Mouse (Mus musculus) hindbrain, embryonic 15.5 days (tissue): ENCODE measurements around the gene Anapc15. TPM values are rescaled to one million over a fixed set of nuclear protein-coding genes. Genes with fewer than 3 reads are reported as not detected.

ENCODE experiments used
- ATAC-seq: fragments of 200-750 bp; cut with Nextera tagmentation; 2 replicates; pipeline ENCODE4 v1.8.0; 2017; ENCODE audit warnings: low read depth, moderate number of reproducible peaks, moderate TSS enrichment; ENCODE audit not compliant: low FRiP score
- H3K27ac ChIP-seq: fragments of 300-500 bp; sonication (generic); replicated peaks from 2 replicates; pipeline ENCODE4 v1.5.1; 2015; ENCODE audit warnings: mild to moderate bottlenecking, inconsistent platforms
- H3K27me3 ChIP-seq: fragments of 300-500 bp; sonication (generic); 2 replicates; pipeline ENCODE4 v1.6.1; 2015; ENCODE audit warnings: control low read depth, inconsistent platforms
- H3K36me3 ChIP-seq: fragments of 300-500 bp; sonication (generic); 2 replicates; pipeline ENCODE4 v1.6.1; 2015; ENCODE audit warnings: control low read depth, inconsistent platforms
- H3K4me1 ChIP-seq: fragments of 300-500 bp; sonication (generic); replicated peaks from 2 replicates; pipeline ENCODE4 v1.6.1; 2015; ENCODE audit warnings: control low read depth, inconsistent platforms
- H3K4me2 ChIP-seq: fragments of 300-500 bp; sonication (generic); 2 replicates; pipeline ENCODE4 v1.6.1; 2015; ENCODE audit warnings: moderate library complexity, mild to moderate bottlenecking, inconsistent platforms
- H3K4me3 ChIP-seq: fragments of 300-500 bp; sonication (generic); 2 replicates; pipeline ENCODE4 v1.5.1; 2015; ENCODE audit warnings: mild to moderate bottlenecking, inconsistent platforms
- H3K9ac ChIP-seq: fragments of 300-500 bp; sonication (generic); 2 replicates; pipeline ENCODE4 v1.6.1; 2015; ENCODE audit warnings: inconsistent platforms
- H3K9me3 ChIP-seq: fragments of 300-500 bp; sonication (generic); 2 replicates; pipeline ENCODE4 v1.6.1; 2016; ENCODE audit warnings: control low read depth, inconsistent platforms
- WGBS: fragments of 180-500 bp; shearing (Covaris S2); methylation state at CpG from one replicate; pipeline ENCODE4 v1.1.7; 2015; 5-methylcytosine and 5-hydroxymethylcytosine counted together
- polyA plus RNA-seq: library from polyadenylated mRNA; unstranded; fragments of >200 nt; fragmentation: Nextera tagmentation; extraction: Ambion mirVana; gene quantifications from 2 replicates; pipeline ENCODE4 v1.2.1, GENCODE M21; 2015

Gene Anapc15
- polyA plus RNA-seq, 1 experiment from 2014 or later, result 77.5 TPM

DNA sequence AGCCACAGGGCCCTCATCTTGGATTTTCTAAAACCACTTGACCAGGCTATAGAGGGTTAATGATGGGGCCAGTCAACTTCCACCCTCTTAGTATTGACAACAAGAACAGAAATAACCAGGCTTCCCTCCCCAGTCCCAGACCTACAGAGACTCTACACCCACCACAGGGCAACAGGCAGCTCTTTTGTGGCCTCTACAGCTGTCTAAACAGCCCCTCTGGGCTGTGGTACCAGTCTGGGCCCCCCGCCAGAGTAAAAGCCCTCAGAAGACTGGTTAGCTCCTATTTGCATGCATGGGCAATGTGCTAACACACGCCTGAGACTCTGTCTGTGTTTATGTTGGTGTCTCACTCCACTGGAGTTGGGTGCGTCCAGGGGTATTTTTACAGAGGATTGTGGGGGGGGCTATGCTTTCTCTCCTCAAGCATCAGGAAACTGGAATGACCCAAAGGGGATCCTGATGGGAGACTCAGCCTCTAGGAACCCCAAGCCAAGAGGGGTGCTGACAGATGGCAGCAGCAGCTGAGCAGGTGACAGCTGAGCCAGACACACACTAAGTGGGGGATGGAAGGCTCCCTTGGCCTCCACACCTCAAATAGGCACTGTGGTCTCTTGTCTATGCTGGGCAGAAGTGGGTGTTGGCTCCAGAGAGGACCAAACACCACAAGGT is 29.5 kb upstream of the Anapc15 start:
- WGBS, result 40% methylated on average over 3 of the region's 3 CpGs
- no peaks in the 10 kb centered on the region for H3K9me3 ChIP-seq
- H3K4me3 ChIP-seq, result no peak overlapping the region
- peak overlapping the region; percentile 18; the same call in 1 of the 2 replicates for H3K27ac ChIP-seq
- no peak overlapping the region for H3K4me2 ChIP-seq
- ATAC-seq, result no peak
- no peak overlapping the region for H3K9ac ChIP-seq
- H3K27me3 ChIP-seq, result peaks cover 8% of the 10 kb centered on the region; the same call in 1 of the 2 replicates
- H3K4me1 ChIP-seq, result peaks cover 36% of the 10 kb centered on the region
- peaks cover 7% of the 10 kb centered on the region for H3K36me3 ChIP-seq

DNA sequence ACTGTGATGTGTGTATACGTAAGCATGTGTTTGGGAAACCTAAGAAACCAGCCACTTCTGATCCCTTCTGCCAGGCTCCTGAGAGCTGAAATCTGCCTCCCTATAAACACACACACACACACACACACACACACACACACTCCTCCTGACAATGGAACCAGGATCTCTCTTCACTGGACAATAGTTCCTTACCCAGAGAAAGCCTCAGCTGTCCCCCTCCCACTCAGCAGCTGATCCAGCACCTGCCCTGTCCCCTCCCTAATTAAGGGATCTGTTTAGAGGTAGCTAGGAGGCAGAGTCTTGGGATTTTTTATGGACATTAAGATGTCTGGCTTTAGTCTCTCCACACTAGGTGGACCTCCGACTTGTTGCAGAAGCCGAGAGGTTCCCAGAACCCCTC is 28.6 kb upstream of the Anapc15 start:
- Histone ChIP-seq H3K27ac (no peak overlapping the region), H3K4me2 (peak overlapping the region; percentile 99)

DNA sequence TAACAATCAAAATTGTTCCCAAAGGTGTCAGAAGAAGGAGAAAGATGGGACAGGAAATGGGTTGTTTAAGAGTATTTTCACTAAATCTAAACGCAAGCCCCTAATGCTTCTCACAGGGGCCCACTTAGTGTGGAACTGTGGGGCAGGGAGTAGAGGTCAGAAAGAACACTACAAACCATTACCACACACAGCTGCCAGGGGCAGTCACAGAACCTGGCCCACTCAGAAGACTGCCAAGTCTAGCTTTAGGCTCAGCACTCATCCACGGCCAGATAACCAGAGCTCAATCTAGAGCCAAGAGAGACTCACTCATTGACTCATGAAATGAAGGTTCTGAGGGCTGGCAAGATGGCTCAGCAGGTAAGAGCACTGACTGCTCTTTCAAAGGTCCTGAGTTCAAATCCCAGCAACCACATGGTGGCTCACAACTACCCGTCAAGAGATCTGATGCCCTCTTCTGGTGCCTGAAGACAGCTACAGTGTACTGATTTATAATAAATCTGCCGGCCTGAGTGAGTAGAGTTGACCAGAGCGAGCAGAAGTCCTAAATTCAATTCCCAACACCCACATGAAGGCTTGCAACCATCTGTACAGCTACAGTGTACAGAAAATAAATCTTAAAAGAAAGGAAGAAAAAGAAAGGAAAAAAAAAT is 27.9 kb upstream of the Anapc15 start:
- Histone ChIP-seq H3K27me3 (peaks cover 8% of the 10 kb centered on the region; the same call in 1 of the 2 replicates), H3K4me3 (peak overlapping the region; percentile 63), H3K27ac (peak overlapping the region; percentile 82; the same call in 1 of the 2 replicates), H3K9me3 (no peaks in the 10 kb centered on the region), H3K9ac (no peak overlapping the region; the same call in 1 of the 2 replicates), H3K4me2 (peak overlapping the region; percentile 99), H3K4me1 (peaks cover 36% of the 10 kb centered on the region), H3K36me3 (peaks cover 7% of the 10 kb centered on the region)
- WGBS, result 46% methylated on average over 5 of the region's 5 CpGs
- ATAC-seq, result no peak

More for the DNA sequence above, 28.6 kb upstream of the Anapc15 start:
- Histone ChIP-seq H3K9ac (no peak overlapping the region), H3K9me3 (no peaks in the 10 kb centered on the region), H3K4me3 (no peak overlapping the region), H3K4me1 (peaks cover 36% of the 10 kb centered on the region), H3K36me3 (peaks cover 7% of the 10 kb centered on the region), H3K27me3 (peaks cover 8% of the 10 kb centered on the region; the same call in 1 of the 2 replicates)
- WGBS, result 52% methylated on average over 3 of the region's 3 CpGs
- no peak for ATAC-seq

DNA sequence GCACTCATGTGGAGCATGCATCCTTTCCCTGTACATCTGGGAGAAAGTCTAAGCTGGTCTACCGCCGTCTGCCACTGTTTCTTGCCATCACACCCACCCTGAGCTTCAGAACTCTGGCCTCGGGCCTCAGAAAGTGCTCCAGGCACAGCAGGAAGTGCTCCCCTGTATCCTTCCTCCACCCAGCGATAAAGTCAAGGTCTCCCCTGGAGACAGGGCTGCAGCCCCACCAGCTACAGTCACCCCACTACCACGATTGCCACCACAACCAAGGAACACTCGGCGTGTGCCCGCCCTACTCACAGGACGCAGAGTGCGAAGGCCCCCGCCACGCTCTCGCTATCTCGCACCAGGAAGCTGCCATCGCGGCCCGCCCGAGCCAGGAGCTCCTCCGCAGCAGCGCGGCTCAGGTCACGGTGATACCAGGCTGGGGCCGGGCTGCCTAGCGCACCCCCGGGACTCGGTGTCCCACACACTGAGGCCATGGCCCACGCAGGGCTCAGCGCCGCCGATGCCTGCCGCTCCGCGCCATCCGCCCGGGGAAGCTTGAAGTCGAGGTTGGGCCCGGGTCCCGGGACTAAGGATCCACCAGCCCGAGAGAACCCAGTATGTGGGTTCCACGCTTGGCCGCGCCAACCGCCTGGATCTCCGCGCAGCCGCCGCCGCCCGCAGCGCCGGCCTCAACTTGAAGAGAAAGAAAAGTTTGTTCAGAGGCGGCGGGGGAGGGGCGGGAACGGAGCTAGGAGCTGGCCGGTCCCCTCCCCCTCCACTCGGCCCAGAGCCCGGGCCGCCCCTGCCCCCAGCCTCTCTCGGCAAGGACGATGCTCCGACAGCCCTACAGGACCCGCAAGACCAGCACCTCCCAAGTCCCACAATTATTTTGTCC is 27.0 kb upstream of the Anapc15 start:
- H3K4me3 ChIP-seq, result peak overlapping the region; percentile 63
- peaks cover 36% of the 10 kb centered on the region for H3K4me1 ChIP-seq
- peak overlapping the region; percentile 63 for H3K9ac ChIP-seq
- peak overlapping the region; percentile 99 for H3K4me2 ChIP-seq
- H3K27me3 ChIP-seq, result peaks cover 8% of the 10 kb centered on the region; the same call in 1 of the 2 replicates
- ATAC-seq, result peak; percentile 68
- under 1% methylated on average over 55 of the region's 63 CpGs for WGBS
- H3K9me3 ChIP-seq, result no peaks in the 10 kb centered on the region
- H3K27ac ChIP-seq, result peak overlapping the region; percentile 82
- H3K36me3 ChIP-seq, result peaks cover 2% of the 10 kb centered on the region; the same call in 1 of the 2 replicates

DNA sequence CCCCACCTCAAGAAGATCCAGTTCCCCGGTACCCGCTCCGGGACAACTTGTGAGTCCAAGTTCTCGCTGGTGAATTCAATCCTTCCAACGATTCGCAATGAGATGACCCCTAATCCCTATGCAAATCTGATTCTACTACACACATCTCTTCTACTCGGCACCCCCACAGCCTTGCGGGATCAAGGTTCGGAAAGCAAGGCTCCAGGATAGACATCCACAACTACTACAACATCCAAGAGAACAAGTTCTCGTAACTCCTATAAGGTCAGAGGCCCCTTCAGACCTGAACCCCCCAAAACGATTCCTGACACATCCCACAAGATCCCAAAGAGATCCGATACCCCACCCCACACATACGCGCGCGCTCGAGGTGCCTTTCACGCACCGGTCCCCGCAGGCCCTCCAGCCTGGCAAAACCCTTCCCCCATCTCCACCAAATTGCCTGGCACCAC is 26.3 kb upstream of the Anapc15 start:
- peak; percentile 13; the same call in 1 of the 2 replicates for ATAC-seq
- H3K4me3 ChIP-seq, result peak overlapping the region; percentile 63
- peak overlapping the region; percentile 63 for H3K9ac ChIP-seq
- WGBS, result 0% methylated on average over 20 of the region's 20 CpGs
- H3K36me3 ChIP-seq, result no peaks in the 10 kb centered on the region
- H3K4me1 ChIP-seq, result peaks cover 36% of the 10 kb centered on the region
- H3K9me3 ChIP-seq, result no peaks in the 10 kb centered on the region
- peak overlapping the region; percentile 99 for H3K4me2 ChIP-seq
- peaks cover 8% of the 10 kb centered on the region; the same call in 1 of the 2 replicates for H3K27me3 ChIP-seq
- peak overlapping the region; percentile 82 for H3K27ac ChIP-seq

DNA sequence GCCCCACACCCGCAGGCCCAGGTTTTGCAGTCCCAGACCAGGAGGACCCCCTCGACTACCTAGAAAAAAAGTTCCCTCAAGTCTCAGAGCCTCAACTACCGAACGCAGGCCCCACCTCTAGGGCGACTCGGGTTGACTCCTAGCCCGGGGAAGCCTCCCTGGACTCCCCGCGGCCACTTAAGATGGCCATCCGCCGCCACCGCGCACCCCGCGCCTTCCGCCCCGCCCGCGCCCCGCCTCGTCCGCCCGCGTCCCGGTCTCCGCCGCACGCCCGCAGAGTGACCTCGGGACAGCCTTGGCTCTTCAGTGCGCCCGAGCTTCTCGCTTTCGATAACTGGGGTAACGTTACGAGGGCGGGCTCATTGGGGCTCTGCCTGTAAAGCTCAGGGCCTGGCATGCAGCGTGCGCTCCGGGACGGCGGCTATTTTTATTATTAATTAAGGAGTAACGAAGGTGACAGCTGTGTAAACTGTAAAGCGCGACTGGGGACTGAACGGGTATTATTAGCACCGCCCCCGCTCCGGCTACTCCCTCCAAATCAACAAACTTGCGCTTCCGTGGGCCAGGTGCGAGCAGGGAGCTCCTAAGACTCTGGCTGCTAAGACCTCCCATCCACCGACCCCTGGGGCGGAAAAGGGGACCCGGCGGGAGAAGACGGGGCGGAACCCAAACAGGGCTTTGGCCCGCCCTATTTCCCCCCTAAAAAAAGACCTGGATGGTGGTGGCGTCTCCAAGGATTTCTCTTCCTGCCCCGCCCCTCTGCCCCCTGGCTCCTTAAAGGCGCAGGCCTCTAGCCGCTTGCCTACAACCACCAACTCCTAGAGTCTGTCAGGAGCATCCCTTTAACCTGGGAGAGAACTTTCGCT is 25.7 kb upstream of the Anapc15 start, which contains the start of gene Inppl1:
Gene Inppl1 (minus strand): TSS at position 624 of the 866 bp plus-strand sequence.
- H3K4me3 ChIP-seq, result peak within 1 kb of the TSS; percentile 63
- peaks cover 8% of the 10 kb centered on the region; the same call in 1 of the 2 replicates for H3K27me3 ChIP-seq
- peaks cover 36% of the 10 kb centered on the region for H3K4me1 ChIP-seq
- ATAC-seq, result peak; percentile 78
- peak within 1 kb of the TSS; percentile 63 for H3K9ac ChIP-seq
- peak within 1 kb of the TSS; percentile 82 for H3K27ac ChIP-seq
- under 1% methylated on average over 64 of the region's 64 CpGs for WGBS
- H3K36me3 ChIP-seq, result no peaks in the 10 kb centered on the region
- no peaks in the 10 kb centered on the region for H3K9me3 ChIP-seq
- peak within 1 kb of the TSS; percentile 99 for H3K4me2 ChIP-seq

DNA sequence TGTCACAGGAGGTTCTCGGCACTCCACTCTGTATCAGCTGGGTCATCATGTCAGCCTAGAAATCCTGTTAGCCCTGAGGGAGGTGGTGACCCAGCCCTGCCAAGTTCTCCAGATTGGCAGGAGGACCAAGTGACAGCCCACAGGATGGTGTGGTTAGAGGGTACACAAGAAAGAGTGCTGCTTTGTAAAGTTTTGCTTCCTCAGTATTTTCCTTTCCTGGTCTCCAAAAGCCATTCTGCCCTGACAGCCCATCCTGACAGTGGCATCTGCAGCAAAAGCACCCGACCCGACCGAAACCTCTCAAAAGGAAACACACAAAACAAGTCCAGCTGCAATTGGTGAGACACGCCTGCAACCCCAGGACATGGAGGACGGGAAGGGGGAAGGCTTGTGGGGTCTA is 19.3 kb upstream of the Anapc15 start:
- no peaks in the 10 kb centered on the region for H3K4me1 ChIP-seq
- no peak overlapping the region for H3K27ac ChIP-seq
- H3K36me3 ChIP-seq, result no peaks in the 10 kb centered on the region
- no peak overlapping the region for H3K4me3 ChIP-seq
- no peaks in the 10 kb centered on the region for H3K9me3 ChIP-seq
- ATAC-seq, result no peak
- H3K4me2 ChIP-seq, result no peak overlapping the region
- H3K9ac ChIP-seq, result no peak overlapping the region
- H3K27me3 ChIP-seq, result no peaks in the 10 kb centered on the region
- 76% methylated on average over 6 of the region's 6 CpGs for WGBS

DNA sequence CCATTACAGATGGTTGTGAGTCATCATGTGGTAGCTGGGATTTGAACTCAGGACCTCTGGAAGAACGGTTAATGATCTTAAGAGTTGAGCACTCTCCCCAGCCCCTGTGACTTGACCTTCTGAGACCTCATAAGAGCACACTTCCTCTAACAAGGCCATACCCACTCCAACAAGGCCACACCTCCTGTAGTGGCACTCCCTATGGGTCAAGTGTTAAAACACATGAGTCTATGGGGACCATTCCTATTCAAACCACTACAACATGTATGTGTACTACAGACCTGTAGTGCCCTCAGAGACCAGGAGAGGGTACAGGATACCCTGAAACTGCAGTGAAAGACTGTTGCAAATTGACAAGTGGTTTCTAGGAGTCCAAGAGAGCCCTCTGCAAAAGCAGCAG is 15.6 kb upstream of the Anapc15 start:
- WGBS, result 92% methylated on average over 1 of the region's 1 CpGs

DNA sequence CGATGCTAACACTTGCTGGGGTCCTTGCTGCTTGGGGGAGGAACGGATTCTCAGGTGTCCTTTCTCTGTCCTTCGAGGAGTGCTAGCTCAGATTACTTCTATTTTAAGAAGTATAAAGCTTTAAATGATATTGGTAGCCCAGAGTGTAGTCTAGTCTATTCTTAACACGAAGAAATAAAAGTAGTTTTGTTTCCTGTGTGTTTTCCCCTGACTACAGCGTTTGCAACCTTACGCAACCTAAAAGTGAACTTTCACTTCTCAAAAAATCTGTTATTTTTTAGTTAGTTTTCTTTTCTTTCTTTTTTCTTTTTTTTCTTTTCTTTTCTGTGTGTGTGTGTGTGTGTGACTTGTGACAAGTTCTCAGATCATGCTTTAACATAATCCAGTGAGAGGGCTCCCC is 11.8 kb upstream of the Anapc15 start:
- ATAC-seq, result no peak
- no peak overlapping the region for H3K4me3 ChIP-seq
- no peaks in the 10 kb centered on the region for H3K9me3 ChIP-seq
- H3K27me3 ChIP-seq, result no peaks in the 10 kb centered on the region
- H3K27ac ChIP-seq, result no peak overlapping the region
- no peak overlapping the region for H3K9ac ChIP-seq
- 86% methylated on average over 6 of the region's 6 CpGs for WGBS
- H3K36me3 ChIP-seq, result no peaks in the 10 kb centered on the region
- no peak overlapping the region for H3K4me2 ChIP-seq
- H3K4me1 ChIP-seq, result no peaks in the 10 kb centered on the region

More for the DNA sequence above, 15.6 kb upstream of the Anapc15 start:
- Histone ChIP-seq H3K9ac (no peak overlapping the region), H3K4me3 (no peak overlapping the region), H3K27ac (no peak overlapping the region), H3K36me3 (no peaks in the 10 kb centered on the region), H3K27me3 (no peaks in the 10 kb centered on the region), H3K9me3 (no peaks in the 10 kb centered on the region), H3K4me2 (no peak overlapping the region), H3K4me1 (no peaks in the 10 kb centered on the region)
- ATAC-seq, result no peak

DNA sequence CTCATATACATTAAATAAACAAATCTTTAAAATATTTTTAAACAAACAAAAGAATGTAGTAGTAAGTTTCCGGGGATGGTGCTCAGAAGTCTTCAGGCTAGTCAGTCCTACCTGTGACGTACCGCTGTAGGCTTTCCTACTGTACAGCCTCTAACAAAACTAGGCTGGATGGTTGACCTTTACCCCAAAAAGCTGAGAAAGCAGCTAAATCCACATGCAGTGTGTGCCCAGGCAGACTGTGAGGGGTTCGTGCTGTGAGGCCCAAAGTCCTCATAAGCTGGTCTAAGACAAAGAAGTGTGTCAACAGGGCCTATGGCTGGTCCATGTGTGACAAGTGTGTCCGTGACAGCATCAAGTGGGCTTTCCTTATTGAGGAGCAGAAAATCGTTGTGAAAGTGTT is 10.7 kb upstream of the Anapc15 start:
- no peak overlapping the region for H3K27ac ChIP-seq
- no peak overlapping the region for H3K4me3 ChIP-seq
- no peaks in the 10 kb centered on the region for H3K9me3 ChIP-seq
- WGBS, result 85% methylated on average over 6 of the region's 6 CpGs
- H3K4me2 ChIP-seq, result no peak overlapping the region
- no peaks in the 10 kb centered on the region for H3K4me1 ChIP-seq
- H3K27me3 ChIP-seq, result no peaks in the 10 kb centered on the region
- H3K9ac ChIP-seq, result no peak overlapping the region
- H3K36me3 ChIP-seq, result no peaks in the 10 kb centered on the region
- ATAC-seq, result no peak

DNA sequence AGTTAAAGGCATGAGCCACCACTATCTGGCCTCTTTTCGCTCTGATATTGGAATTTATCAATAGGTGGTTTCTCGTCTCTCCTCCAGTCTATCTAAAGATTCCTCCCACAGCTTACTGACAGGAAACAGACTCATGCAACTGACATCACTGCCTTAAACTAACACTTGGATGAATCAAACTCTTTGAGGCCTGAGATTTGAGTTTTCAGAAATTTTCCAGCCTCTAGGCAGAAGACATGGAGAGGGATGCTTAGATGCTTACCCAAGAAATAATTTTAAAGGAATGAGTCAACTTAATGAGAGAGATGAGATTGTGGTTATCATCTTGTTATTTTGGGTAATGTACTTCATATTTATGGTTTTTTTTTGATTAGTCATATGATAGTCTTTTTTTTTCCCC is 9.7 kb upstream of the Anapc15 start:
- Histone ChIP-seq H3K4me2 (no peak overlapping the region), H3K4me3 (no peak overlapping the region), H3K27me3 (no peaks in the 10 kb centered on the region), H3K9me3 (no peaks in the 10 kb centered on the region), H3K9ac (no peak overlapping the region), H3K4me1 (no peaks in the 10 kb centered on the region), H3K36me3 (no peaks in the 10 kb centered on the region), H3K27ac (no peak overlapping the region)
- ATAC-seq, result no peak
- WGBS, result 90% methylated on average over 2 of the region's 2 CpGs
